Comparison of ENCODE assay signal across 8 mouse cellular contexts in the genomic region with DNA sequence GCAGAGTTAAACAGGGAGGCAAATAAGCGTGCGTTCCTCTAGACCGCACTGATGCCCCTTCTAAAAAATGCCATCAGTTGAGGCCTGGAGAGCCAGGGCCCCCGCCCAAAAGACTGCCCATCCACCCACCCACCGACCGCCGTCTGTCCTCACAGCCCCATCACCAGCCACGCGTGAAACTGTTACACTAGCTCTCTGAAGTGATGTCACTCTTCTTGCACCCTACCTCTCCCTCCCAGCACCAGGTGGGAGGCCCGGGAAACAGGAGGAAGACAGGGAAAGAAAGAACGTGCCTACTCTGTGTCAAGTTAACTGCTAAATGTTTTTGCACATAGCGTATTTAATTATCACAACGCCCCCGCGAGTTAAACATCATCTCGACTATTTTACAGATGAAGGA. TPM values are rescaled to one million over a fixed set of nuclear protein-coding genes. Genes with fewer than 3 reads are reported as not detected.
DNase-seq lines count a peak whose midpoint lies in the region; ATAC-seq and TF ChIP-seq lines count a peak whose summit lies in the region.

No protein-coding gene starts in this region.

- H3K4me1 ChIP-seq in megakaryocyte, embryonic 14.5 days, result peaks cover 68% of the 10 kb centered on the region
- H3K4me1 ChIP-seq in erythroblast, embryonic 14.5 days (ENCODE audit: control insufficient read depth), result peaks cover 29% of the 10 kb centered on the region
- peaks cover 5% of the 10 kb centered on the region for H3K4me1 ChIP-seq in hindbrain, postnatal 0 days (ENCODE audit: insufficient read depth, low read length)
- peaks cover 16% of the 10 kb centered on the region for H3K4me1 ChIP-seq in liver, embryonic 11.5 days (replicated peaks; ENCODE audit: control insufficient read depth, insufficient read depth, low read length)

- ATAC-seq in megakaryocyte, adult 5-6 weeks (ENCODE audit: poor library complexity, severe bottlenecking), result no peak
- ATAC-seq in hindbrain, postnatal 0 days, result peak; percentile 48; the same call in 1 of the 2 replicates
- ATAC-seq in liver, embryonic 11.5 days (replicated peaks; ENCODE audit: low FRiP score), result peak; percentile 8; the same call in 1 of the 2 replicates
- no peak for ATAC-seq in activated CD4-positive, CD25-positive, alpha-beta regulatory T cell, adult 4 months

- peak overlapping the region; percentile 94 for H3K9ac ChIP-seq in hindbrain, postnatal 0 days (replicated peaks; ENCODE audit: low read length)
- peak overlapping the region; percentile 95 for H3K9ac ChIP-seq in liver, embryonic 11.5 days (ENCODE audit: low read depth, low read length)

- TF ChIP-seq CTCF in hindbrain, postnatal 0 days (IDR thresholded peaks at IDR 0.05; ENCODE audit: low read depth), result no peak

- peak; percentile 44 for DNase-seq in hindbrain, postnatal 0 days (ENCODE audit: low spot score)
- peak; percentile 39 for DNase-seq in liver, embryonic 11.5 days (ENCODE audit: low spot score)
- DNase-seq in right cerebral cortex, postnatal 25 days, result peak; percentile 37
- DNase-seq in thymus, postnatal 25 days, result no peak

- peak overlapping the region; percentile 86 for H3K27ac ChIP-seq in hindbrain, postnatal 0 days
- H3K27ac ChIP-seq in liver, embryonic 11.5 days (ENCODE audit: low read depth, low read length), result peak overlapping the region; percentile 90; the same call in 1 of the 2 replicates

- 11% methylated on average over 16 of the region's 16 CpGs for WGBS in hindbrain, postnatal 0 days
- 15% methylated on average over 16 of the region's 16 CpGs for WGBS in liver, embryonic 11.5 days

- no peaks in the 10 kb centered on the region for H3K27me3 ChIP-seq in megakaryocyte, embryonic 14.5 days (replicated peaks)
- H3K27me3 ChIP-seq in erythroblast, embryonic 14.5 days (ENCODE audit: control insufficient read depth), result peaks cover 24% of the 10 kb centered on the region
- H3K27me3 ChIP-seq in hindbrain, postnatal 0 days (ENCODE audit: insufficient read depth, low read length), result no peaks in the 10 kb centered on the region
- H3K27me3 ChIP-seq in liver, embryonic 11.5 days (replicated peaks; ENCODE audit: control insufficient read depth, insufficient read depth, low read length), result no peaks in the 10 kb centered on the region

- H3K4me3 ChIP-seq in megakaryocyte, embryonic 14.5 days (replicated peaks), result peak overlapping the region; percentile 98
- H3K4me3 ChIP-seq in erythroblast, embryonic 14.5 days (replicated peaks), result peak overlapping the region; percentile 98
- H3K4me3 ChIP-seq in hindbrain, postnatal 0 days (ENCODE audit: low read length), result peak overlapping the region; percentile 95
- H3K4me3 ChIP-seq in liver, embryonic 11.5 days (ENCODE audit: low read depth, low read length), result peak overlapping the region; percentile 95

- peak overlapping the region; percentile 71 for H3K4me2 ChIP-seq in hindbrain, postnatal 0 days (ENCODE audit: low read depth, low read length)
- H3K4me2 ChIP-seq in liver, embryonic 11.5 days, result peak overlapping the region; percentile 80

- H3K9me3 ChIP-seq in megakaryocyte, embryonic 14.5 days, result no peaks in the 10 kb centered on the region
- no peaks in the 10 kb centered on the region for H3K9me3 ChIP-seq in erythroblast, embryonic 14.5 days (ENCODE audit: control insufficient read depth, low read length)
- no peaks in the 10 kb centered on the region for H3K9me3 ChIP-seq in hindbrain, postnatal 0 days (ENCODE audit: low read length)
- no peaks in the 10 kb centered on the region for H3K9me3 ChIP-seq in liver, embryonic 11.5 days (ENCODE audit: control insufficient read depth, low read length)

- peaks cover 21% of the 10 kb centered on the region for H3K36me3 ChIP-seq in megakaryocyte, embryonic 14.5 days (replicated peaks; ENCODE audit: low read length)
- peaks cover 17% of the 10 kb centered on the region for H3K36me3 ChIP-seq in erythroblast, embryonic 14.5 days (ENCODE audit: control insufficient read depth)
- H3K36me3 ChIP-seq in hindbrain, postnatal 0 days (ENCODE audit: insufficient read depth, low read length), result no peaks in the 10 kb centered on the region
- peaks cover 2% of the 10 kb centered on the region; the same call in 1 of the 2 replicates for H3K36me3 ChIP-seq in liver, embryonic 11.5 days (ENCODE audit: control insufficient read depth, insufficient read depth, low read length)

RNA-seq across cellular contexts. Expression of a gene that starts 0.8 kb away (rescaled TPM):
- 27.2 and 54.3 TPM in 2 replicates for polyA plus RNA-seq in megakaryocyte, embryonic 14.5 days (2012; ENCODE audit: insufficient read depth, low replicate concordance)
- 50.0 and 61.1 TPM in 2 replicates for total RNA-seq in megakaryocyte, adult 5-6 weeks (2015)
- 22.3 and 24.2 TPM in 2 replicates for total RNA-seq in megakaryocyte, adult 5-6 weeks (2017)
- 2.6 and 2.9 TPM in 2 replicates for polyA plus RNA-seq in erythroblast, embryonic 14.5 days (2012)
- total RNA-seq in hindbrain, postnatal 0 days (2014; rRNA removed), result 25.9 and 27.9 TPM in 2 replicates
- 70.0 and 72.5 TPM in 2 replicates for polyA plus RNA-seq in hindbrain, postnatal 0 days (2015; fragmentation: Nextera tagmentation; extraction: Ambion mirVana)
- 92.3 and 92.8 TPM in 2 replicates for polyA plus RNA-seq in liver, embryonic 11.5 days (2014; fragmentation: Nextera tagmentation; extraction: Ambion mirVana)
- 10 to 100 TPM; 23.8 to 42.3 TPM for polyA plus RNA-seq in activated CD4-positive, CD25-positive, alpha-beta regulatory T cell, adult 4 months (2017; shearing (Covaris generic))

RNA-seq across cellular contexts. Expression of a gene that starts 39.9 kb away (rescaled TPM):
- not detected in 2 replicates for polyA plus RNA-seq in megakaryocyte, embryonic 14.5 days (2012; ENCODE audit: insufficient read depth, low replicate concordance)
- 28.2 and 30.7 TPM in 2 replicates for total RNA-seq in megakaryocyte, adult 5-6 weeks (2015)
- total RNA-seq in megakaryocyte, adult 5-6 weeks (2017), result 23.4 and 24.1 TPM in 2 replicates
- 0.12 and 0.20 TPM in 2 replicates for polyA plus RNA-seq in erythroblast, embryonic 14.5 days (2012)
- total RNA-seq in hindbrain, postnatal 0 days (2014; rRNA removed), result 10.9 and 11.8 TPM in 2 replicates
- 33.5 and 36.3 TPM in 2 replicates for polyA plus RNA-seq in hindbrain, postnatal 0 days (2015; fragmentation: Nextera tagmentation; extraction: Ambion mirVana)
- polyA plus RNA-seq in liver, embryonic 11.5 days (2014; fragmentation: Nextera tagmentation; extraction: Ambion mirVana), result 23.1 and 24.8 TPM in 2 replicates
- polyA plus RNA-seq in activated CD4-positive, CD25-positive, alpha-beta regulatory T cell, adult 4 months (2017; shearing (Covaris generic)), result 10 to 100 TPM; 16.3 to 26.0 TPM

RNA-seq across cellular contexts. Expression of a gene that starts 40.0 kb away (rescaled TPM):
- 0.22 and 0.50 TPM in 2 replicates for polyA plus RNA-seq in megakaryocyte, embryonic 14.5 days (2012; ENCODE audit: insufficient read depth, low replicate concordance)
- 0.52 and 1.3 TPM in 2 replicates for total RNA-seq in megakaryocyte, adult 5-6 weeks (2015)
- total RNA-seq in megakaryocyte, adult 5-6 weeks (2017), result 0.28 and 0.55 TPM in 2 replicates
- polyA plus RNA-seq in erythroblast, embryonic 14.5 days (2012), result 0.03 TPM in 1 of 2 replicates, not detected in the other
- 1.5 and 1.7 TPM in 2 replicates for total RNA-seq in hindbrain, postnatal 0 days (2014; rRNA removed)
- polyA plus RNA-seq in hindbrain, postnatal 0 days (2015; fragmentation: Nextera tagmentation; extraction: Ambion mirVana), result 0.80 and 1.2 TPM in 2 replicates
- 0.22 and 0.40 TPM in 2 replicates for polyA plus RNA-seq in liver, embryonic 11.5 days (2014; fragmentation: Nextera tagmentation; extraction: Ambion mirVana)
- polyA plus RNA-seq in activated CD4-positive, CD25-positive, alpha-beta regulatory T cell, adult 4 months (2017; shearing (Covaris generic)), result under 1 TPM; 0.19 to 0.57 TPM

Comparison
In these comparisons a context has a peak if more than half of its experiments do, and no peak if none do; other contexts are left out.
1. ATAC-seq: peak in hindbrain, postnatal 0 days (single experiment) and liver, embryonic 11.5 days (single experiment); none in megakaryocyte, adult 5-6 weeks (single experiment) and activated CD4-positive, CD25-positive, alpha-beta regulatory T cell, adult 4 months (single experiment).
2. RNA of a gene that starts 39.9 kb away (polyA plus RNA-seq): 33.5 to 36.3 TPM in hindbrain, postnatal 0 days, 16.3 to 26.0 TPM in activated CD4-positive, CD25-positive, alpha-beta regulatory T cell, adult 4 months and 23.1 to 24.8 TPM in liver, embryonic 11.5 days; 0.12 to 0.20 TPM in erythroblast, embryonic 14.5 days and not detected in megakaryocyte, embryonic 14.5 days; every median in the first group is over 10 times any median in the second.
3. Peak in every context shown above with its lines, with median percentiles within 50 percentile points of each other: H3K4me3 ChIP-seq.